Mouse (Mus musculus): Measurements from ENCODE around the gene Rapgefl1. TPM values are rescaled to one million over a fixed set of nuclear protein-coding genes. Genes with fewer than 3 reads are reported as not detected.

The Rapgefl1 gene
- polyA plus RNA-seq, 1 experiment: 182 TPM

GRCm38 (mm10) chr11:98863751-98864429 lies 27.3 kb downstream of the Rapgefl1 start:
- TF ChIP-seq POLR2A (IDR thresholded peaks at IDR 0.05; ENCODE audit: insufficient read depth, low read depth, low read length) (no peak), CTCF (IDR thresholded peaks at IDR 0.05; ENCODE audit: insufficient read depth, low read depth, low read length) (no peak)
- WGBS: under 1% methylated on average over 38 of the region's 39 CpGs
- Histone ChIP-seq H3K4me1 (ENCODE audit: control insufficient read depth, insufficient read depth, low read length) (peaks cover 10% of the 10 kb centered on the region), H3K27ac (ENCODE audit: insufficient read depth, low read depth, low read length) (peak overlapping the region; percentile 83), H3K4me3 (ENCODE audit: insufficient read depth, low read depth, low read length) (peak overlapping the region; percentile 96)

GRCm38 (mm10) chr11:98867293-98867692 lies 30.7 kb downstream of the Rapgefl1 start:
- Histone ChIP-seq H3K27ac (ENCODE audit: insufficient read depth, low read depth, low read length) (no peak overlapping the region), H3K4me3 (ENCODE audit: insufficient read depth, low read depth, low read length) (no peak overlapping the region), H3K4me1 (ENCODE audit: control insufficient read depth, insufficient read depth, low read length) (peaks cover 12% of the 10 kb centered on the region; the same call in 1 of the 2 replicates)
- 41% methylated on average over 12 of the region's 12 CpGs for WGBS
- TF ChIP-seq POLR2A (IDR thresholded peaks at IDR 0.05; ENCODE audit: insufficient read depth, low read depth, low read length) (no peak), CTCF (IDR thresholded peaks at IDR 0.05; ENCODE audit: insufficient read depth, low read depth, low read length) (no peak)

- Histone ChIP-seq H3K4me1 (ENCODE audit: control insufficient read depth, insufficient read depth, low read length) (peaks cover 5% of the 10 kb centered on the region; the same call in 1 of the 2 replicates), H3K4me3 (ENCODE audit: insufficient read depth, low read depth, low read length) (no peak overlapping the region), H3K27ac (ENCODE audit: insufficient read depth, low read depth, low read length) (no peak overlapping the region)
- TF ChIP-seq CTCF (IDR thresholded peaks at IDR 0.05; ENCODE audit: insufficient read depth, low read depth, low read length) (no peak), POLR2A (IDR thresholded peaks at IDR 0.05; ENCODE audit: insufficient read depth, low read depth, low read length) (no peak)
- WGBS: 90% methylated on average over 8 of the region's 8 CpGs
Observed at GRCm38 (mm10) chr11:98869906-98870305, 33.3 kb downstream of the Rapgefl1 start.

- no peak overlapping the region for H3K4me3 ChIP-seq (ENCODE audit: insufficient read depth, low read depth, low read length)
- H3K4me1 ChIP-seq (ENCODE audit: control insufficient read depth, insufficient read depth, low read length): peaks cover 5% of the 10 kb centered on the region
- WGBS: 66% methylated on average over 5 of the region's 5 CpGs
- H3K27ac ChIP-seq (ENCODE audit: insufficient read depth, low read depth, low read length): no peak overlapping the region
- TF ChIP-seq CTCF (IDR thresholded peaks at IDR 0.05; ENCODE audit: insufficient read depth, low read depth, low read length) (no peak), POLR2A (IDR thresholded peaks at IDR 0.05; ENCODE audit: insufficient read depth, low read depth, low read length) (no peak)
Observed at GRCm38 (mm10) chr11:98870791-98871190, 34.2 kb downstream of the Rapgefl1 start.

GRCm38 (mm10) chr11:98871416-98871815 lies 34.8 kb downstream of the Rapgefl1 start:
- H3K27ac ChIP-seq (ENCODE audit: insufficient read depth, low read depth, low read length): no peak overlapping the region

GRCm38 (mm10) chr11:98872040-98872439 lies 35.5 kb downstream of the Rapgefl1 start:
- 46% methylated on average over 4 of the region's 4 CpGs for WGBS
- Histone ChIP-seq H3K27ac (ENCODE audit: insufficient read depth, low read depth, low read length) (no peak overlapping the region), H3K4me1 (ENCODE audit: control insufficient read depth, insufficient read depth, low read length) (peaks cover 12% of the 10 kb centered on the region), H3K4me3 (ENCODE audit: insufficient read depth, low read depth, low read length) (no peak overlapping the region)
- no peak for TF ChIP-seq CTCF (IDR thresholded peaks at IDR 0.05; ENCODE audit: insufficient read depth, low read depth, low read length)
- no peak for TF ChIP-seq POLR2A (IDR thresholded peaks at IDR 0.05; ENCODE audit: insufficient read depth, low read depth, low read length)

More at GRCm38 (mm10) chr11:98871416-98871815, 34.8 kb downstream of the Rapgefl1 start:
- TF ChIP-seq POLR2A (IDR thresholded peaks at IDR 0.05; ENCODE audit: insufficient read depth, low read depth, low read length) (no peak), CTCF (IDR thresholded peaks at IDR 0.05; ENCODE audit: insufficient read depth, low read depth, low read length) (no peak)
- 58% methylated on average over 4 of the region's 4 CpGs for WGBS
- Histone ChIP-seq H3K4me1 (ENCODE audit: control insufficient read depth, insufficient read depth, low read length) (peaks cover 7% of the 10 kb centered on the region), H3K4me3 (ENCODE audit: insufficient read depth, low read depth, low read length) (no peak overlapping the region)

- Histone ChIP-seq H3K4me1 (ENCODE audit: control insufficient read depth, insufficient read depth, low read length) (peaks cover 12% of the 10 kb centered on the region), H3K27ac (ENCODE audit: insufficient read depth, low read depth, low read length) (no peak overlapping the region), H3K4me3 (ENCODE audit: insufficient read depth, low read depth, low read length) (no peak overlapping the region)
- TF ChIP-seq CTCF (IDR thresholded peaks at IDR 0.05; ENCODE audit: insufficient read depth, low read depth, low read length) (no peak), POLR2A (IDR thresholded peaks at IDR 0.05; ENCODE audit: insufficient read depth, low read depth, low read length) (no peak)
- WGBS: 88% methylated on average over 9 of the region's 9 CpGs
Observed at GRCm38 (mm10) chr11:98873900-98874299, 37.3 kb downstream of the Rapgefl1 start.

GRCm38 (mm10) chr11:98877001-98877400 lies 40.4 kb downstream of the Rapgefl1 start:
- no peak overlapping the region for H3K27ac ChIP-seq (ENCODE audit: insufficient read depth, low read depth, low read length)
- H3K4me3 ChIP-seq (ENCODE audit: insufficient read depth, low read depth, low read length): no peak overlapping the region
- peaks cover 9% of the 10 kb centered on the region for H3K4me1 ChIP-seq (ENCODE audit: control insufficient read depth, insufficient read depth, low read length)
- TF ChIP-seq POLR2A (IDR thresholded peaks at IDR 0.05; ENCODE audit: insufficient read depth, low read depth, low read length): no peak
- TF ChIP-seq CTCF (IDR thresholded peaks at IDR 0.05; ENCODE audit: insufficient read depth, low read depth, low read length): no peak
- WGBS: 85% methylated on average over 9 of the region's 9 CpGs

GRCm38 (mm10) chr11:98887703-98888102 lies 51.1 kb downstream of the Rapgefl1 start:
- H3K4me3 ChIP-seq (ENCODE audit: insufficient read depth, low read depth, low read length): no peak overlapping the region
- 97% methylated on average over 3 of the region's 3 CpGs for WGBS
- H3K4me1 ChIP-seq (ENCODE audit: control insufficient read depth, insufficient read depth, low read length): peaks cover 11% of the 10 kb centered on the region
- TF ChIP-seq CTCF (IDR thresholded peaks at IDR 0.05; ENCODE audit: insufficient read depth, low read depth, low read length) (no peak), POLR2A (IDR thresholded peaks at IDR 0.05; ENCODE audit: insufficient read depth, low read depth, low read length) (no peak)
- H3K27ac ChIP-seq (ENCODE audit: insufficient read depth, low read depth, low read length): no peak overlapping the region

Measured in olfactory bulb, adult 2 months (tissue).